Mouse (Mus musculus): ENCODE measurements around the gene Osbpl8.

- no peak for TF ChIP-seq POLR2A (IDR thresholded peaks at IDR 0.05; ENCODE audit: low read depth, low read length)
- no peak for TF ChIP-seq CTCF (conservative IDR thresholded peaks at IDR 0.05; ENCODE audit: insufficient read depth, insufficient read length, low read depth, low read length)
Observed at GRCm38 (mm10) chr10:111215572-111215971, 51.0 kb downstream of the Osbpl8 start.
